Mouse (Mus musculus) adrenal gland, postnatal 14 days (tissue): Measurements from ENCODE around the gene Ajm1. TPM values are rescaled to one million over a fixed set of nuclear protein-coding genes. Genes with fewer than 3 reads are reported as not detected.

Experiments used
- DNase-seq: peaks from one replicate; pipeline ENCODE4 v3.0.0; 2021; ENCODE audit warnings: mixed read lengths
- total RNA-seq: library from RNA; stranded (reverse); gene quantifications from 2 replicates; pipeline ENCODE4 v1.2.3, GENCODE M21; 2021

Gene Ajm1
- total RNA-seq, 1 experiment from 2014 or later, result 2.1 TPM

- DNase-seq, result no peak
These were observed 54.9 kb downstream of the Ajm1 start for GRCm38 (mm10) chr2:25526510-25527302.

Other genes starting within 250 kb of the Ajm1 start
- gene Man1b1, start 249.4 kb downstream of the Ajm1 start, total RNA-seq, result 43.1 and 45.7 TPM in 2 replicates
- gene Dpp7, start 225.4 kb downstream of the Ajm1 start, total RNA-seq, result 19.9 and 20.8 TPM in 2 replicates
- 8.7 and 11.8 TPM in 2 replicates for gene Uap1l1, start 216.1 kb downstream of the Ajm1 start, total RNA-seq
- 3.4 and 3.5 TPM in 2 replicates for gene Sapcd2, start 209.4 kb downstream of the Ajm1 start, total RNA-seq
- 7.6 and 9.5 TPM in 2 replicates for gene Entpd2, start 185.9 kb downstream of the Ajm1 start, total RNA-seq
- 77.2 and 90.9 TPM in 2 replicates for gene Npdc1, start 182.4 kb downstream of the Ajm1 start, total RNA-seq
- 4.7 TPM in 1 of 2 replicates, not detected in the other for gene Fut7, start 158.5 kb downstream of the Ajm1 start, total RNA-seq
- 29.3 and 30.1 TPM in 2 replicates for gene Abca2, start 153.1 kb downstream of the Ajm1 start, total RNA-seq
- gene Clic3, start 124.9 kb downstream of the Ajm1 start, total RNA-seq, result 0.74 and 1.0 TPM in 2 replicates
- gene Paxx, start 120.7 kb downstream of the Ajm1 start, total RNA-seq, result 36.2 and 42.6 TPM in 2 replicates
- 8.7 and 9.9 TPM in 2 replicates for gene Ptgds, start 111.7 kb downstream of the Ajm1 start, total RNA-seq
- gene Lcn12, start 87.8 kb downstream of the Ajm1 start, total RNA-seq, result not detected in 2 replicates
- 79.3 and 81.4 TPM in 2 replicates for gene Fbxw5, start 81.0 kb downstream of the Ajm1 start, total RNA-seq
- 4.4 and 36.5 TPM in 2 replicates for gene C8g, start 80.0 kb downstream of the Ajm1 start, total RNA-seq
- 21.8 and 24.4 TPM in 2 replicates for gene Traf2, start 34.8 kb downstream of the Ajm1 start, total RNA-seq
- 312 and 335 TPM in 2 replicates for gene Edf1, start 23.9 kb downstream of the Ajm1 start, total RNA-seq
- 4.7 and 5.0 TPM in 2 replicates for gene Mamdc4, start 6.9 kb downstream of the Ajm1 start, total RNA-seq
- gene Phpt1, start 6.5 kb downstream of the Ajm1 start, total RNA-seq, result 56.6 and 58.1 TPM in 2 replicates
- 72.7 and 87.8 TPM in 2 replicates for gene Rabl6, start 26.8 kb upstream of the Ajm1 start, total RNA-seq
- not detected in 2 replicates for gene Ccdc183, start 35.9 kb upstream of the Ajm1 start, total RNA-seq
- 30.5 and 33.1 TPM in 2 replicates for gene Tmem141, start 40.2 kb upstream of the Ajm1 start, total RNA-seq
- gene Fcna, start 46.3 kb upstream of the Ajm1 start, total RNA-seq, result 7.0 and 9.7 TPM in 2 replicates
- gene Lcn8, start 71.4 kb upstream of the Ajm1 start, total RNA-seq, result not detected in 2 replicates
- gene Lcn5, start 76.2 kb upstream of the Ajm1 start, total RNA-seq, result not detected in 2 replicates
- not detected in 2 replicates for gene Lcn6, start 95.0 kb upstream of the Ajm1 start, total RNA-seq
- not detected in 2 replicates for gene Lcn10, start 101.0 kb upstream of the Ajm1 start, total RNA-seq
- gene Obp2a, start 118.3 kb upstream of the Ajm1 start, total RNA-seq, result 4.7 and 4.8 TPM in 2 replicates
- 40.2 and 49.1 TPM in 2 replicates for gene Bmyc, start 125.0 kb upstream of the Ajm1 start, total RNA-seq
- not detected in 2 replicates for gene Obp2b, start 155.3 kb upstream of the Ajm1 start, total RNA-seq
- not detected in 2 replicates for gene Lcn3, start 183.8 kb upstream of the Ajm1 start, total RNA-seq
- not detected in 2 replicates for gene Lcn11, start 195.3 kb upstream of the Ajm1 start, total RNA-seq
- gene Gm13539, start 200.5 kb upstream of the Ajm1 start, total RNA-seq, result not detected in 2 replicates
- not detected in 2 replicates for gene Glt6d1, start 234.1 kb upstream of the Ajm1 start, total RNA-seq
- not detected in 2 replicates for gene Lcn9, start 241.4 kb upstream of the Ajm1 start, total RNA-seq